Mouse (Mus musculus) forebrain, embryonic 16.5 days (tissue): ENCODE measurements around the gene Mbd5. TPM values are rescaled to one million over a fixed set of nuclear protein-coding genes. Genes with fewer than 3 reads are reported as not detected.

Experiments used
- ATAC-seq: fragments of 200-750 bp; cut with Nextera tagmentation; 2 replicates; pipeline ENCODE4 v1.8.0; 2017; ENCODE audit warnings: mild to moderate bottlenecking, moderate library complexity
- H3K27ac ChIP-seq: fragments of 300-500 bp; sonication (generic); 2 replicates; pipeline ENCODE4 v1.5.1; 2014; ENCODE audit warnings: low read length, control low read depth
- H3K27me3 ChIP-seq: fragments of 300-500 bp; sonication (generic); replicated peaks from 2 replicates; pipeline ENCODE4 v1.6.1; 2014; ENCODE audit warnings: low read length; ENCODE audit not compliant: control insufficient read depth, insufficient read depth
- H3K36me3 ChIP-seq: fragments of 300-500 bp; sonication (generic); 2 replicates; pipeline ENCODE4 v1.6.1; 2014; ENCODE audit not compliant: control insufficient read depth, insufficient read depth
- H3K4me1 ChIP-seq: fragments of 300-500 bp; sonication (generic); replicated peaks from 2 replicates; pipeline ENCODE4 v1.6.1; 2014; ENCODE audit warnings: low read length; ENCODE audit not compliant: control insufficient read depth, insufficient read depth
- H3K4me2 ChIP-seq: fragments of 300-500 bp; sonication (generic); 2 replicates; pipeline ENCODE4 v1.6.1; 2014; ENCODE audit warnings: mild to moderate bottlenecking, low read length, control low read depth
- H3K4me3 ChIP-seq: fragments of 300-500 bp; sonication (generic); replicated peaks from 2 replicates; pipeline ENCODE4 v1.5.1; 2014; ENCODE audit warnings: mild to moderate bottlenecking, low read length, control low read depth
- H3K9ac ChIP-seq: fragments of 300-500 bp; sonication (generic); replicated peaks from 2 replicates; pipeline ENCODE4 v1.6.1; 2014; ENCODE audit warnings: low read depth, low read length, control low read depth
- H3K9me3 ChIP-seq: fragments of 300-500 bp; sonication (generic); 2 replicates; pipeline ENCODE4 v1.6.1; 2016; ENCODE audit warnings: low read length; ENCODE audit not compliant: control insufficient read depth
- WGBS: fragments of 180-500 bp; shearing (Covaris S2); extraction: QIAGEN DNeasy Blood & Tissue Kit; methylation state at CpG from one replicate; pipeline ENCODE4 v1.1.7; 2014; 5-methylcytosine and 5-hydroxymethylcytosine counted together
- polyA plus RNA-seq: library from polyadenylated mRNA; unstranded; fragments of >200 nt; fragmentation: Nextera tagmentation; extraction: Ambion mirVana; gene quantifications from 2 replicates; pipeline ENCODE4 v1.2.1, GENCODE M21; 2015

Mbd5 gene
- polyA plus RNA-seq, 1 experiment from 2014 or later, result 40.1 TPM

DNA sequence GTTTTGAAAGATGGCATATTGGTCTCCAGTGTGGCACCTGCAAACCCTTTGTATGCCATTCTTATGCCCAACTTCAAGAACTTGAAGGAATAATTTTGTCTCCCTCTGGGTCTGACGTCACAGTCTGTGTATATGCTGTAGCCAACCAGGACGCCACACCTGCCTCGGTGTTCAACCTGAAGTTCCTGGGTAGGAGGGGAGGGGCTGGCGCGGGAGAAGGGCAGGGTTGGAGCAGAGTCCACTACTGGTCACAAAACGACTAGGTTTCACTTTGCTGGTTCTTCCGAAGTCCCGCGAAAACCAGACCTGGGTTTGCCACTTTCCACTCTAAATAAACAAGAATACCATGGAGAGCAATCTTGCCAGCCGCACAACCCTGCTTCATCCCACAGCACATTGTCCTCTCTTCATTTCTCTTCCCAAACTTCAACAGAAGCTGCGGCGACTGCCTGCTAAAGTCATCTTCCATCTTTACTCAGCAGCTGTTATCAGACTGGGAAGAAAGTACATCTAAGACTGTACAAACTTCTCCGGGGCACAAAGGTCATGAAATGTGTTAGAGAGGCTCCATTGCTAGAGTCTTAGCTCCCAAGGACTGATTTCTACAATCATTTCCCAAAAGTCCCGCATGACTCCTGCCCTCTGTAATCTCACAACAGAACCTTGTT is 417.7 kb downstream of the Mbd5 start:
- Histone ChIP-seq H3K4me3 (no peak overlapping the region), H3K9ac (no peak overlapping the region), H3K9me3 (no peaks in the 10 kb centered on the region), H3K4me2 (no peak overlapping the region), H3K27me3 (no peaks in the 10 kb centered on the region), H3K36me3 (no peaks in the 10 kb centered on the region), H3K4me1 (no peaks in the 10 kb centered on the region), H3K27ac (no peak overlapping the region)
- no peak for ATAC-seq
- WGBS, result 94% methylated on average over 14 of the region's 14 CpGs

GRCm38 (mm10) chr2:49367546-49367917 is 418.2 kb downstream of the Mbd5 start:
- Histone ChIP-seq H3K4me3 (no peak overlapping the region), H3K36me3 (no peaks in the 10 kb centered on the region), H3K9me3 (no peaks in the 10 kb centered on the region), H3K4me2 (no peak overlapping the region), H3K4me1 (no peaks in the 10 kb centered on the region), H3K27ac (no peak overlapping the region), H3K27me3 (no peaks in the 10 kb centered on the region), H3K9ac (no peak overlapping the region)
- no peak for ATAC-seq
- WGBS, result 69% methylated on average over 17 of the region's 17 CpGs

GRCm38 (mm10) chr2:49371632-49372031 is 422.3 kb downstream of the Mbd5 start:
- no peaks in the 10 kb centered on the region for H3K27me3 ChIP-seq
- ATAC-seq, result no peak
- no peaks in the 10 kb centered on the region for H3K4me1 ChIP-seq
- no peak overlapping the region for H3K4me2 ChIP-seq
- no peak overlapping the region for H3K9ac ChIP-seq
- H3K9me3 ChIP-seq, result no peaks in the 10 kb centered on the region
- no peak overlapping the region for H3K4me3 ChIP-seq
- WGBS, result 46% methylated on average over 5 of the region's 5 CpGs
- H3K36me3 ChIP-seq, result no peaks in the 10 kb centered on the region
- H3K27ac ChIP-seq, result no peak overlapping the region

DNA sequence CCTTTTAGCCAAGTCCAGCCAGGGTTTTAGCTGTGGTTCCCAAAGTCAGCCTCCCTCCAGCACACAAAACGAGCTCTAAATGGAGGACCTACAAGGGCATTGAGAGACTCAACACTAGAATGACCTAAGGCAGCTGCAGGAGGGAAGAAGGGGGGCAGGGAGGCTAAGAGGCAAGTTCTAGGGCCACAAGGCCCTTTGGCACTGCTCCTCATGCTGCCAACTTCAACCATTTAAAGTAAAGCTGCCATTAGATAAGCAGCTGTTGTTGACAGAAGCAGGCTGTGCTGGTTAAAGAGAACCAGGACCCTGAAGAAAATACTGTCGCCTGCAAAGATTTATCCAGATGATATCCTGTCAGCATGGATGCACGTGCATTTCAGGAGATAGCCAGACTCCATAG is 423.3 kb downstream of the Mbd5 start:
- 54% methylated on average over 3 of the region's 3 CpGs for WGBS
- Histone ChIP-seq H3K9ac (no peak overlapping the region), H3K4me2 (no peak overlapping the region), H3K27me3 (no peaks in the 10 kb centered on the region), H3K4me3 (no peak overlapping the region), H3K27ac (no peak overlapping the region), H3K9me3 (no peaks in the 10 kb centered on the region), H3K36me3 (no peaks in the 10 kb centered on the region), H3K4me1 (no peaks in the 10 kb centered on the region)
- ATAC-seq, result no peak

Other genes starting within 250 kb of the Mbd5 start
- 52.3 and 53.4 TPM in 2 replicates for gene Acvr2a, start 135.4 kb upstream of the Mbd5 start, polyA plus RNA-seq
- 110 and 118 TPM in 2 replicates for gene Orc4, start 769 bp downstream of the Mbd5 start, polyA plus RNA-seq